Mouse (Mus musculus) retina, postnatal 7 days (tissue): Measurements from ENCODE around the gene Orc1.

Experiments
- DNase-seq: peaks from one replicate; pipeline ENCODE4 v3.0.0-alpha.2; 2012; ENCODE audit warnings: low read depth, low spot score

The Orc1 gene

DNA sequence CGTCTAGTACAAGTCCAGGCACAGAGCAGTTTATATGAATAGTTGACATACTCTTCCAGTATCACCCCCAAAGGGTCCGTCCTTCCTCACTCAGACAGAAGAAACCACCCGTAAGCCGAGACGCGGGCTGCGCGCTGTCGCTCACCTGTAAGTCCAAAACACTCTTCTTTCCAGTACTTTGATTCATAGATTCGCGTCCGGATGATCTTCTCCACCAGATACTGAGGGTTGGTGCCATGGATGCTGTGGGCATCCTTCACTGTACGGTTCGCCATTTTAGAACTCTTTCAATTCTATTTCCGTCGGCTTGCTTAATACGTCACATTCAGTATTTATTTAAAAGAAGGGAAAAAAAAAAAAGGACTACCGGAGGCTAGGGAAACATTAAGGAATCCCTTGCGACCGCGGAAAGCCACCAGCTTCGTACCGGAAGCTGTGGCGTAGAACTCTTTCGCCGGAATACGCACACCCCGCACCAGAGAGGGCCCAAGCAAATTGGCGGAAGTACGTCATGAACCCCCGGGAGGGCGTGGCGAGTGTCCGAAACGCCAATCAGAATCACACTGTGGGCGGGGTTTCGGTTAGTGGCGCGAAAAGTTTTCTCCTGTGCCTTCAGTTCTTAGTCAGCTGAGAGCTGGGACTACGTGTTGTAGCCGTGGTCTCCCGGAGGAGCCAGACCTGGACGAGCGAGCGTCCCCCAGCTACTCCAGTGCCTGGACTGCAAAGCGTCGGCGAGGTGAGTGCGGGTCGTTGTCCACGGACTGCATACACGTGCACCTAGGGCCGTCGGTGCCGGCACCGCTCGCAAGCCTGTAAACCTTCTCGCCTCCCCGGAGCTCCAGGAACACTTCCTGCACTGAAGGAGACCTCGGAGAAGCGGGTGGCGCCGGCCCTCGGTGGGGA, at the start of gene Orc1, which contains the start of gene Prpf38a:
Gene Orc1, plus strand, starts transcription at position 584 of the 903 bp plus-strand sequence.
Gene Prpf38a, minus strand, starts transcription at position 497 of the 903 bp plus-strand sequence.
- DNase-seq: peak; percentile 93

DNA sequence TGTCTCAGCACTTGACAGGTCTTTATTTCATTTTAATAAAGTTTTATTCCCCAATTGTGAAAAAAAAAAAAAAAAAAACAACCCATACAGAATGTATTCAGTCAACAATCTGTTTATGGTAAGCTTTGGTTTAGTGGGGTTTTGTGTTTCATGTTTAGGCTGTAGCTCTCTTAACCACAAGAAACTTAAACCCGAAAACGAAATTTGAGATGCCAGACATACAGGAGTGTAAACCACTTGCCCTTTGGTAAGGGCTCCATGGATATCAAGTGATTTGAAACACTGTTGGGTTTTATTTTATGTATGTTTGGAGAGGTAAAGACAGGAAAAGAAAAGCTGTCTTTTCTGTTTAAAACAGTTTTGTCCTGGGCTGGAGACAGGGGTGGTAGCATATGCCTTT, 39.5 kb upstream of the Orc1 start:
- no peak for DNase-seq

DNA sequence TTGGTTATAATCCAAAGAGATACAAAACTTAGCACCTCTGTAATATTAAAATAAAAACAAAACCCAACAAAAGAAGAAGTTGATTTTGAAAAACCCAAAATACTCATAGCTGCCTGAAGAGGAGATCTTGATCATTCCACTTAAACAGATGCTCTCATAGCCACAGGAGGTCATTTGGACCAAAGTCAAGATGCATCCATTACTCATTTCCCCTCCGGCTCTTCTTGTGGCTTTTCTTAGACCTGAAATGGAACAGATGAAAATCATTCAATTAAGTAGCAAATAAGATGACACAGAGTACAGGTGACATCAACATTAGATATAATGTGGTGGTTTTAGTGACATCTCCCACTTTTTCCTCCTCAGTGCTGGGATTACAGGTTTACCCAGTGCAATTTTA, 14.2 kb upstream of the Orc1 start:
- DNase-seq: no peak

GRCm38 (mm10) chr4:108572644-108573043, 6.6 kb upstream of the Orc1 start:
- no peak for DNase-seq

DNA sequence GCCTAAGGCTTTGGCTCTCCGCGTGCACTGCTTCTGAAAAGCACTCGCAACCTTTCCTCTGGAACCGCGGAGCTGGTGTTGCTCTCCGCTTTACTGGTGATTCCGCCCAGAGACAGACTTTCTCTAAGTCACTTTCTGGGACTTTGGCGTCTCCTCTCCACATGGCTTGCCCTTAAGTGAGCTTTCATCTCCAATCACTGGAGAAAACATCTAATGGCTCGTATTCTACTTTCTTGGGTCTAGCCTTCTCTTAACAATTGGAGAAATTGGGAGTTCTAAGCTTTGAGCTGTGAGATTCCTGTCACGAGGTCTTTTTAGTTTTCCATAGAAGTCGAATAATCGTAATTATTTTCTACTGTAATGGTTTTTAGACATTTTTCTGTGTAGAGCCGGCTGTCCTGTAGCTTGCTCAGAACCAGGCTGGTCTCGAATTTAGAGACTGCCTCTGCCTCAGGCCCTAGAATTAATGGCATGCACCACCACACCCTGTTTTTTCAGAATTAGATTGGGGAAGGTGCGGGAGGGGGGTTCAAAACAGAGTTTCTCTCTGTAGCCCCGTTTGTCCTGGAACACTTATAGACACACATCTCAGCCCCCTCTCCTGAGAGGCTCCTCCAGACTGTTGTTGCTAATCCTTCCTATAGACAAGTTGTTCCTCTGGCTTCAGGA, 654 bp downstream of the Orc1 start:
- DNase-seq: no peak

DNA sequence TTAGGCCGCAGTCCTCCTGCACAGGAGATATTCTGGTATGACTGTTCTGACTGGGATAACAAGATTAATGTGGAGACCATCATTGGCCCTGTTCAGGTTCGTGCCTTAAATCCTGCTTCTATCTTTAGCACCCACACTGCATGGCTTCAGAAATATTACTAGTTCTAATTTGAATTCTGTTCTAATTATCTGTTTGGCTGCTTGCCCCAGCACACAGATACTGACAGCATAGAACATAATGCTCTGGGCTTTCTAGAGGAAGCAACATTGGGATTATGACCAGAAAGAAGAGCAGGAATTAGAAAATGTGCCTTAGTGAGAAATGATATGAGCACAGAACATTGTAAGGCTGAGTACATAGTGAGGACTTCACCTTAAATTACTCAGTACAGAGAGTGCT, 14.2 kb downstream of the Orc1 start:
- DNase-seq: no peak

DNA sequence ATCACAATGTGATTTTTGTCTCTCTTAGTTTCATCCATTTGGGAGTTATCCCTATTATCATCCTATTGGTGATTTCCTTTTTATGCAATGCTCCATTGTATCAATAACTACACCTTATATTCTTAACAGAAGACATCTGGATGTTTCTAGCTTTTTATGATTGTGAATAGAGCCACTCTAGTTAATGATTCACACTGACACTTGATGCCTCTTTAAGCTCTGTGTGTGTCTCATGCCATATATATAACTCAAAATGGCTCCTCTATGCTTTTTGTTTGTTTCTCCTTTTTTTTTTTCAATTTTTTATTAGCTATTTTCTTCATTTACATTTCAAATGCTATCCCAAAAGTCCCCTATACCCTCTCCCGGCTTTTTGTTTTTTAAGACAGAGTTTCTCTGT, 16.6 kb downstream of the Orc1 start:
- DNase-seq: no peak

DNA sequence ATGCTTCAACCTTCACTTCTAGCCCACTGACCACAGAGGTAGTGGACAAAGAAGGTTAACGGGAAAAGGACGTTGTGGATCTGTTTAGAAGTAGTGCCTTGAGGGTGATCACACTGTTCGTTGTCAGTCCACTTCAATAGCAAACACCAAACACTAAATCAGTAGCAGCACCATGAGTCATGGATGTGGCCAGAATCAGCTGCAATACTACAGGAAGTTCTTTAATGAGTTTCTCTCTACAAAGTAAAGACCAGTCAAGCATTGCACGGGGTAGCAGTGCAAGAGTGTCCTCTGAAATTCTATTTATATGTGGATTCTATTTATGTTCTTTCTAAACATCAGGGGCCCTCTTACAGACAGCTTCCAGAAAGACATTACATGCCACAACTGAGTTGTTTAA, 19.1 kb downstream of the Orc1 start:
- no peak for DNase-seq

DNA sequence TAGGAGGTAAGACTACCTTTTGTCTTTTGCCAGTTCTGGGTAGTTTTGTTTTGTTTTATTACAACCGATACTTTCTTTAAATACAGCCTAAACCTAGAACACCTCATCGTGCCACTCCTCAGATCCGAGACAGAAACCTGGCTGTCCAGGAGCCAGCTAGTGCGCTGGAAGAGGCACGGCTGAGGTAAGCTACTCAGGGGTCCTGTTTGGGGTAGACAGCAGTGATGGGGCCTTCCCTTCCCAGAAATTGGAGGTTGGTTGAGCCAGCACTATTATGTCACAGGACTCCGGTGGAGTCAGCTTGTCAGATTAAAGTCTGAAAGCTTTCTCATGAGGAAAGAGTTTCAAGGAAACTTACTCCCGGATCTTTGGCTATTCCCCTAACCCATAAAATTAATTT, 22.6 kb downstream of the Orc1 start:
- DNase-seq: no peak

DNA sequence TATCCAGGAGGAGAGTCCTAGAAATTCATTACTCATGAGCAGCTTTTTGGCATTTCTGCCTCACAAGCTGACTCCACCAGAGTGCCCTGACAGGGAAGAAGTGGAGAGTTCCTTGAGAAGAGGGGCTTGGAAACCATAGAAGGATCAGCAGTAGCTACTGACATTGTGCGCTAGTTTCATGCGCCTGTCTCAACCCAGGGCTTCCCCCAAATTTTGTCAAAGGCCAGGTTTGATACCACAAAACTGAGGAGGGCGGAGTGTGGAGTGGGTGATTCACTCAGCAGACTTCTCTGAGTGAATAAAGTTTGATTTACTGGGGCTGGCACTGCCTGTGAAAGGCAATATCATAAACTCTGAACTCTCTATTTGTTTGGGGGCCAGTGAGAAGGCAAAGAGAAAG, 29.4 kb downstream of the Orc1 start:
- DNase-seq: no peak

DNA sequence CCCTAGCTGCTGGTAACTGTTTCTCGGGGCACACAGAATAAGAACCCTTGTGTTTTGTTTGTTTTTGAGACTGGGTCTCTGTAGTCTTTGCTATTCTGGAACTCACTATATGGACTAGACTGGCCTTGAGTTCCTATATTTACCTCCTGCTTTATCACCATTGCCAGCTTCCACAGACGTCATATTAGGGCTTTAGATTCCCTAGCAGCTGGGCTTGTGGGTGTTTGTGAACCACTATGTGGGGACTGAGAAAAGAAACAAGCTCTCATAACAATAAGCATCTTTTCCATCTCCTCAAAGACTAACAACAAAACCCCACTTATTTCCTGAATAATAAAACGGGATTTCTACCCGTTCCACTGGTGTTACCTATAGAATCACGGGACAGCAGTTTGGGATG, 31.7 kb downstream of the Orc1 start:
- DNase-seq: no peak

GRCm38 (mm10) chr4:108618586-108618985, 39.4 kb downstream of the Orc1 start:
- DNase-seq: no peak

DNA sequence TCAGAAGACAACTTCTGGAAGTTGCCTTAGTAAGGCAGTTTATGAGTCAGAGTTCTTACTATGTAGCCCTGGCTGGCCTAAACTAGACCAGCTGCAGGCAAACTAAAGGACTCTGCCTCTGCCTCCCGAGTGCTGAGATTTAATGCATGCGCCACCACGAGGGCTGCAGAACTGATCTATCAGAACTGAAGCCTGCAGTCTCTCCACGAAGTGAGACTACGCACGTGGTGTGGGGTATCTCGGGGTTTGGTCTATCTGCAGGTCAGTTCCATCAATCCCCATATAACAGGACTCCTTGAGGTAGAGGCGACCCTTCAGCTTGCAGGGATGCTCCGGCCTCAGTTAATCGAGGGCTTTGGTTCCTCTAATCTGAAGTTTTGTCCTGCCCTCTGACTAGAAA, 39.9 kb downstream of the Orc1 start:
- DNase-seq: peak; percentile 9

DNA sequence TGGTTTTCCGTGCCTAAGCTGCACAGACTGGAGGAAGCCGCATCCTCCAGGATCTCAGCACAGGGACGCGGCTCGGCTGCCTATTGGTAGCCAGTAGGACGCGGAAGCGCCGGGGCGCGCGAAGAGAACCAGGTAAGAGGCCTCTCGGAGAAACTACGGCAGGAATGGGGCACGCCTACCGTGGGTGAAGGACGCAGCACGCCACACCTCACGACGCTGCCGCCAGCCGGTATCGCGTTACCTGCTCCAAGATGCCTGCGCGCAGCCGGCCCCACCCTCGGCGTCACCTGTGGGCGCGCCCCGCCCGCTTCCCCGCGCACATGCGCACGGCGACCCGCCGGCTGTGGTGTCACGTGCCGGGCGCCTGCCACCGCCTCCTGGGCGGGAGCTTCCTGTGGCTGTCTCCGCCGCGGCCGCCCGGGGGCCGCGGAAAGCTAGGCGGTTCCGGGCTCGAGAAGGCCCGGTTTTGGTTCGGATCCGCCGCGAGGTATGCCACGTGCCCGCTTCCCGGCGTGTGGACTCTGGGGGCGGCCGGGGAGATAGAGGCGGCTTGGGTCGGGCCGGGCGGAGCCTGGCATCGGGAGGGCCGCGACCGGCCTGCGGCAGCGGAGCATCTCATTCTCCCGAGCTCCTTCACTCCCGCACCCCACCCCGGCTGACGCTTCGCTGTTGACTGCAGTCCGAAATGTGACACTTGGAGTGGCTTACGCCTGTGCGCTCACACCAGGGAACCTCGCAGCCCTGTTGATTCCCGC, 40.5 kb downstream of the Orc1 start, which contains the start of gene Cc2d1b:
Gene Cc2d1b, plus strand, starts transcription at position 354 of the 755 bp plus-strand sequence.
- peak; percentile 87 for DNase-seq

- DNase-seq: no peak
These were observed 41.3 kb downstream of the Orc1 start for GRCm38 (mm10) chr4:108620536-108620935.

- DNase-seq: no peak
These were observed 42.3 kb downstream of the Orc1 start for GRCm38 (mm10) chr4:108621504-108621903.

GRCm38 (mm10) chr4:108627066-108627465, 47.8 kb downstream of the Orc1 start:
- no peak for DNase-seq

- no peak for DNase-seq
These were observed 50.2 kb downstream of the Orc1 start for GRCm38 (mm10) chr4:108629363-108629880.

GRCm38 (mm10) chr4:108630096-108630495, 50.9 kb downstream of the Orc1 start:
- DNase-seq: no peak

DNA sequence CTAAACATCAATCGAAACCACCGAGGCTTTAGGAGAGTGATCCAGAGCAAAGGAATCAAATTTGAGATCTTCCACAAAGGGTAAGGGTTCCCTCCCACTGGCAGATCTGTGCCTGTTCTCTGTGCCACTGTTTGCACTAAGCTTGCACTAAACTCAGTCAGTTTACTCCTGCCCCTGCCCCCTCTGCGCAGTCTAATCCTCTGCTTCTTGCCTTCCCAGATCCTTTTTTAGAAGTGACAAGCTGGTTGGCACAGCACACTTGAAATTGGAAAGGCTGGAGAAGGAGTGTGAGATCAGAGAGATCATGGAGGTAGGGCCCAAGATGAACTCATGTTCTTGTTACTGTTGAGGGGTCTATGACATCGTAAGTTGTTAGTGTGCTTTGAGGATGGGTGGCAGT, 52.4 kb downstream of the Orc1 start:
- no peak for DNase-seq

DNA sequence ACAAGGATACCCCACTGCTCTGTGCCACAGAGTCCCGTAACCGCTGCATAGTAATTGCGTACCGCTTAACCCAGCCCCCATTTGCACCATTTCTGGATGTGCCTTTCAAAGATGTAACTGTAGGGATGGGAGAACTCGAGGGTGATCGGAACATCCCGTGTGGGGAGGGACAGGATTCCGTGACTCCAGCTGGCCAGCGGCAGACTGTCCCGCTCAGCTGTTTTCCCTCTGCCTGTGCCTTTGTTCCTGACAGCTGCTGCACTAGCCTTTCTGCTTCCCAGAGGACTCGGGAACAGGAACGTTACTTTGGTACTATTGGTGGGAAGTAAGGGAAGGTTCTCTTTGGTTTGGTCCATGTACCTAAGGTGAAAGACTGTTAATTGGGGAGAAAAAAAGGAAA, 54.5 kb downstream of the Orc1 start:
- DNase-seq: no peak

DNA sequence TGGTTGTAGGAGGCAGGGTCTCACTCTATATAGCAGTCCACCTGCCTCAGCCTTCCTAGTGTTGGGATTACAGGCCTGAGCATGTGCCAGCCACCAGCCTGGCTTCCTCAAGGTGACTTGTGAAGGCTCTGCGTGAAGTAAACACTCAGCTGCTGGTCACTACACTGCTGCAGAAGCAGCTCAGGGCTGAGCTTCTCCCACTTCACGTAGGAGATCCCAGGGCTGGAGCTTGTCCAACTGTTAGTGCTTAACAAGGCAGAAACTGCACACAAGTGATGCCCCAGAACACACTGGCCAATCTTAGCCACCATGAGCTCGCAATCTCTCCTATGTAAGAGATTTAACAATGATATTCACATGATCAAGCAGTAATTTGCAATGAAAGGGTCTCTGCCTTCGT, 55.5 kb downstream of the Orc1 start:
- DNase-seq: no peak
